Mouse (Mus musculus): ENCODE measurements around the gene Atp5e. TPM values are rescaled to one million over a fixed set of nuclear protein-coding genes. Genes with fewer than 3 reads are reported as not detected.

Gene Atp5e
- polyA plus RNA-seq (2014; fragmentation: Nextera tagmentation; extraction: Ambion mirVana), result 771 and 1,008 TPM in 2 replicates

GRCm38 (mm10) chr2:174463789-174464523 is at the start of gene Atp5e:
Gene Atp5e (minus strand): TSS chr2:174464105.
- DNase-seq, result peak; percentile 95
- 2% methylated on average over 48 of the region's 48 CpGs for WGBS
- Histone ChIP-seq H3K9me3 (ENCODE audit: control insufficient read depth, low read length) (no peaks in the 10 kb centered on the region), H3K4me2 (ENCODE audit: low read length) (peak within 1 kb of the TSS; percentile 86), H3K4me3 (replicated peaks; ENCODE audit: low read depth, low read length) (peak within 1 kb of the TSS; percentile 82), H3K4me1 (ENCODE audit: control insufficient read depth, insufficient read depth, low read length) (peaks cover 8% of the 10 kb centered on the region), H3K36me3 (ENCODE audit: control insufficient read depth, insufficient read depth, low read length) (peaks cover 50% of the 10 kb centered on the region), H3K27me3 (ENCODE audit: control insufficient read depth, insufficient read depth, low read length) (no peaks in the 10 kb centered on the region), H3K9ac (replicated peaks; ENCODE audit: low read length) (peak within 1 kb of the TSS; percentile 82), H3K27ac (replicated peaks; ENCODE audit: low read depth, low read length) (peak within 1 kb of the TSS; percentile 76)
- peak; percentile 100 for ATAC-seq (ENCODE audit: low FRiP score, low TSS enrichment)

- ATAC-seq (ENCODE audit: low FRiP score, low TSS enrichment), result no peak
- no peak for DNase-seq
- H3K4me3 ChIP-seq (replicated peaks; ENCODE audit: low read depth, low read length), result no peak overlapping the region
- no peaks in the 10 kb centered on the region for H3K4me1 ChIP-seq (ENCODE audit: control insufficient read depth, insufficient read depth, low read length)
- H3K9ac ChIP-seq (replicated peaks; ENCODE audit: low read length), result no peak overlapping the region
- H3K27ac ChIP-seq (replicated peaks; ENCODE audit: low read depth, low read length), result no peak overlapping the region
- no peaks in the 10 kb centered on the region for H3K27me3 ChIP-seq (ENCODE audit: control insufficient read depth, insufficient read depth, low read length)
- H3K36me3 ChIP-seq (ENCODE audit: control insufficient read depth, insufficient read depth, low read length), result no peaks in the 10 kb centered on the region
- no peak overlapping the region for H3K4me2 ChIP-seq (ENCODE audit: low read length)
- 95% methylated on average over 8 of the region's 8 CpGs for WGBS
- H3K9me3 ChIP-seq (ENCODE audit: control insufficient read depth, low read length), result no peaks in the 10 kb centered on the region
These were observed 45.9 kb upstream of the Atp5e start for GRCm38 (mm10) chr2:174509825-174510224.

- Histone ChIP-seq H3K27ac (replicated peaks; ENCODE audit: low read depth, low read length) (no peak overlapping the region), H3K4me2 (ENCODE audit: low read length) (no peak overlapping the region), H3K9me3 (ENCODE audit: control insufficient read depth, low read length) (no peaks in the 10 kb centered on the region), H3K27me3 (ENCODE audit: control insufficient read depth, insufficient read depth, low read length) (no peaks in the 10 kb centered on the region), H3K9ac (replicated peaks; ENCODE audit: low read length) (no peak overlapping the region), H3K4me1 (ENCODE audit: control insufficient read depth, insufficient read depth, low read length) (no peaks in the 10 kb centered on the region), H3K36me3 (ENCODE audit: control insufficient read depth, insufficient read depth, low read length) (no peaks in the 10 kb centered on the region), H3K4me3 (replicated peaks; ENCODE audit: low read depth, low read length) (no peak overlapping the region)
- ATAC-seq (ENCODE audit: low FRiP score, low TSS enrichment), result no peak
- WGBS, result 95% methylated on average over 4 of the region's 4 CpGs
- DNase-seq, result no peak
These were observed 44.1 kb upstream of the Atp5e start for GRCm38 (mm10) chr2:174507998-174508397.

- DNase-seq, result peak; percentile 25
- Histone ChIP-seq H3K9ac (replicated peaks; ENCODE audit: low read length) (no peak overlapping the region), H3K27me3 (ENCODE audit: control insufficient read depth, insufficient read depth, low read length) (no peaks in the 10 kb centered on the region), H3K36me3 (ENCODE audit: control insufficient read depth, insufficient read depth, low read length) (no peaks in the 10 kb centered on the region), H3K9me3 (ENCODE audit: control insufficient read depth, low read length) (no peaks in the 10 kb centered on the region), H3K4me2 (ENCODE audit: low read length) (no peak overlapping the region), H3K4me1 (ENCODE audit: control insufficient read depth, insufficient read depth, low read length) (peaks cover 10% of the 10 kb centered on the region; the same call in 1 of the 2 replicates), H3K4me3 (replicated peaks; ENCODE audit: low read depth, low read length) (no peak overlapping the region), H3K27ac (replicated peaks; ENCODE audit: low read depth, low read length) (no peak overlapping the region)
- ATAC-seq (ENCODE audit: low FRiP score, low TSS enrichment), result no peak
- WGBS, result 70% methylated on average over 25 of the region's 25 CpGs
These were observed 39.0 kb upstream of the Atp5e start for GRCm38 (mm10) chr2:174502831-174503460.

GRCm38 (mm10) chr2:174502321-174502720 is 38.4 kb upstream of the Atp5e start:
- Histone ChIP-seq H3K27ac (replicated peaks; ENCODE audit: low read depth, low read length) (peak overlapping the region; percentile 26; the same call in 1 of the 2 replicates), H3K9me3 (ENCODE audit: control insufficient read depth, low read length) (no peaks in the 10 kb centered on the region), H3K4me2 (ENCODE audit: low read length) (no peak overlapping the region), H3K4me3 (replicated peaks; ENCODE audit: low read depth, low read length) (no peak overlapping the region), H3K27me3 (ENCODE audit: control insufficient read depth, insufficient read depth, low read length) (no peaks in the 10 kb centered on the region), H3K4me1 (ENCODE audit: control insufficient read depth, insufficient read depth, low read length) (peaks cover 10% of the 10 kb centered on the region; the same call in 1 of the 2 replicates), H3K9ac (replicated peaks; ENCODE audit: low read length) (no peak overlapping the region), H3K36me3 (ENCODE audit: control insufficient read depth, insufficient read depth, low read length) (no peaks in the 10 kb centered on the region)
- DNase-seq (peak; percentile 29), ATAC-seq (ENCODE audit: low FRiP score, low TSS enrichment) (no peak)
- WGBS, result 40% methylated on average over 5 of the region's 5 CpGs

- Histone ChIP-seq H3K27me3 (ENCODE audit: control insufficient read depth, insufficient read depth, low read length) (no peaks in the 10 kb centered on the region), H3K9ac (replicated peaks; ENCODE audit: low read length) (no peak overlapping the region), H3K9me3 (ENCODE audit: control insufficient read depth, low read length) (no peaks in the 10 kb centered on the region), H3K27ac (replicated peaks; ENCODE audit: low read depth, low read length) (0 out of 2 replicates have a peak overlapping the region, but pooled peaks have one; percentile 20), H3K36me3 (ENCODE audit: control insufficient read depth, insufficient read depth, low read length) (no peaks in the 10 kb centered on the region), H3K4me3 (replicated peaks; ENCODE audit: low read depth, low read length) (no peak overlapping the region), H3K4me1 (ENCODE audit: control insufficient read depth, insufficient read depth, low read length) (peaks cover 10% of the 10 kb centered on the region; the same call in 1 of the 2 replicates), H3K4me2 (ENCODE audit: low read length) (peak overlapping the region; percentile 8; the same call in 1 of the 2 replicates)
- DNase-seq (no peak), ATAC-seq (ENCODE audit: low FRiP score, low TSS enrichment) (peak; percentile 31; the same call in 1 of the 2 replicates)
- 64% methylated on average over 8 of the region's 8 CpGs for WGBS
These were observed 37.6 kb upstream of the Atp5e start for GRCm38 (mm10) chr2:174501517-174501916.

- Histone ChIP-seq H3K4me2 (ENCODE audit: low read length) (peak overlapping the region; percentile 8; the same call in 1 of the 2 replicates), H3K27ac (replicated peaks; ENCODE audit: low read depth, low read length) (peak overlapping the region; percentile 60; the same call in 1 of the 2 replicates), H3K36me3 (ENCODE audit: control insufficient read depth, insufficient read depth, low read length) (no peaks in the 10 kb centered on the region), H3K9ac (replicated peaks; ENCODE audit: low read length) (no peak overlapping the region), H3K27me3 (ENCODE audit: control insufficient read depth, insufficient read depth, low read length) (no peaks in the 10 kb centered on the region), H3K9me3 (ENCODE audit: control insufficient read depth, low read length) (no peaks in the 10 kb centered on the region; the same call in 1 of the 2 replicates), H3K4me1 (ENCODE audit: control insufficient read depth, insufficient read depth, low read length) (peaks cover 10% of the 10 kb centered on the region; the same call in 1 of the 2 replicates), H3K4me3 (replicated peaks; ENCODE audit: low read depth, low read length) (no peak overlapping the region)
- 67% methylated on average over 14 of the region's 14 CpGs for WGBS
- ATAC-seq (ENCODE audit: low FRiP score, low TSS enrichment) (peak; percentile 80), DNase-seq (peak; percentile 53)
These were observed 37.1 kb upstream of the Atp5e start for GRCm38 (mm10) chr2:174500814-174501503.

- DNase-seq (no peak), ATAC-seq (ENCODE audit: low FRiP score, low TSS enrichment) (no peak)
- H3K9me3 ChIP-seq (ENCODE audit: control insufficient read depth, low read length), result peaks cover 3% of the 10 kb centered on the region; the same call in 1 of the 2 replicates
- no peak overlapping the region for H3K4me3 ChIP-seq (replicated peaks; ENCODE audit: low read depth, low read length)
- 69% methylated on average over 2 of the region's 2 CpGs for WGBS
- H3K27me3 ChIP-seq (ENCODE audit: control insufficient read depth, insufficient read depth, low read length), result no peaks in the 10 kb centered on the region
- H3K27ac ChIP-seq (replicated peaks; ENCODE audit: low read depth, low read length), result no peak overlapping the region
- H3K36me3 ChIP-seq (ENCODE audit: control insufficient read depth, insufficient read depth, low read length), result no peaks in the 10 kb centered on the region
- H3K9ac ChIP-seq (replicated peaks; ENCODE audit: low read length), result no peak overlapping the region
- H3K4me1 ChIP-seq (ENCODE audit: control insufficient read depth, insufficient read depth, low read length), result no peaks in the 10 kb centered on the region
- no peak overlapping the region for H3K4me2 ChIP-seq (ENCODE audit: low read length)
These were observed 29.0 kb upstream of the Atp5e start for GRCm38 (mm10) chr2:174492858-174493257.
